Mouse (Mus musculus) G1E (cell line): ENCODE measurements at regions not wholly inside any gene's neighbourhood (a gene's known extent, or its start where the extent isn't known, plus 50 kb on each side); places are given as distances from the start of the nearest gene placed in this dataset.

Source experiments
- CTCF ChIP-seq: IDR thresholded peaks from 2 replicates; pipeline ENCODE4 v1.5.1; 2012; ENCODE audit warnings: low read depth, low read length, inconsistent platforms, mixed read lengths
- GATA1 ChIP-seq: IDR thresholded peaks from 2 replicates; pipeline ENCODE4 v1.6.1; 2012; ENCODE audit warnings: borderline replicate concordance, low read length, inconsistent platforms, mixed read lengths
- TAL1 ChIP-seq: conservative IDR thresholded peaks from 2 replicates; pipeline ENCODE4 v1.6.1; 2012; ENCODE audit warnings: low read depth, low read length, inconsistent platforms, mixed read lengths

DNA sequence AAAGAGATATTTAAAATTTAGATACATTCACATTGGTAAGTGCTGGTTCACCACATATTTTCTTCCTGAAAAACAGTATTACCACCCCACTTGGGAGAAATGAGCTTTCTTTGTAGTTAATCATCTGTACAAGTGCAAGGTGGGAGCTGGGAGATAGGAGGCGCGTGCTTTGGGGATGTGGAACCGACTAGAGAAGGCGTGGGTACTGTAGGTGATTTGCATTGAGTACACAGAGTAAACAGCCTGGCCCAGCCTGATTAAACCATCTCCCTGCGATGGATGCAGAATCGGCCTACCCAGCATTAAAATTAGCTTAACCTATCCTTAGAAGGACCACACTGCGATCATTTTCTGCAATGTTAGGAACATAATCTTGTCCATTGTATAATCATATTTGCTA lies 270.4 kb downstream of the Gxylt1 start:
- TF ChIP-seq CTCF (no peak), TAL1 (no peak), GATA1 (no peak)
